In genomic region chr11:77785768-77786561, GRCm38 (mm10) we compare ENCODE assay signal across 8 mouse cellular contexts. TPM values are rescaled to one million over a fixed set of nuclear protein-coding genes. Genes with fewer than 3 reads are reported as not detected.
A peak's percentile ranks its signal among the peaks of the same experiment; 100 is the strongest.
DNase-seq lines count a peak whose midpoint lies in the region; ATAC-seq lines count a peak whose summit lies in the region.

No protein-coding gene starts in this region.

- whole genome bisulfite sequencing in midbrain, embryonic 10.5 days, result 62% methylated on average over 7 of the region's 7 CpGs
- 62% methylated on average over 7 of the region's 7 CpGs for WGBS in midbrain, embryonic 11.5 days
- 22% methylated on average over 7 of the region's 7 CpGs for WGBS in heart, embryonic 15.5 days

- peaks cover 21% of the 10 kb centered on the region for H3K36me3 ChIP-seq in midbrain, embryonic 10.5 days
- no peaks in the 10 kb centered on the region for H3K36me3 ChIP-seq in midbrain, embryonic 11.5 days (ENCODE audit: control insufficient read depth, insufficient read depth, low read length)
- no peaks in the 10 kb centered on the region for H3K36me3 ChIP-seq in heart, embryonic 15.5 days

- DNase-seq in midbrain, embryonic 10.5 days (ENCODE audit: low spot score), result no peak
- DNase-seq in midbrain, embryonic 11.5 days (ENCODE audit: low spot score, missing footprints), result no peak
- peak; percentile 71 for DNase-seq in cerebellum, adult 9-10 months
- DNase-seq in kidney, postnatal 25 days, result peak; percentile 78 to 93
- DNase-seq in gastrocnemius, postnatal 25 days, result no peak

- H3K27me3 ChIP-seq in midbrain, embryonic 10.5 days (ENCODE audit: low read depth, poor library complexity, severe bottlenecking), result no peaks in the 10 kb centered on the region
- H3K27me3 ChIP-seq in midbrain, embryonic 11.5 days (ENCODE audit: control insufficient read depth, insufficient read depth, low read length), result no peaks in the 10 kb centered on the region
- no peaks in the 10 kb centered on the region for H3K27me3 ChIP-seq in heart, embryonic 15.5 days

- no peaks in the 10 kb centered on the region for H3K9me3 ChIP-seq in midbrain, embryonic 10.5 days (replicated peaks)
- no peaks in the 10 kb centered on the region for H3K9me3 ChIP-seq in midbrain, embryonic 11.5 days (ENCODE audit: control insufficient read depth, low read length)
- H3K9me3 ChIP-seq in heart, embryonic 15.5 days (replicated peaks), result no peaks in the 10 kb centered on the region

- peak overlapping the region; percentile 74 for H3K27ac ChIP-seq in midbrain, embryonic 10.5 days (replicated peaks)
- no peak overlapping the region; the same call in 1 of the 2 replicates for H3K27ac ChIP-seq in midbrain, embryonic 11.5 days (ENCODE audit: low read depth, low read length)
- peak overlapping the region; percentile 93 for H3K27ac ChIP-seq in heart, embryonic 15.5 days

- no peak overlapping the region for H3K4me2 ChIP-seq in midbrain, embryonic 11.5 days
- peak overlapping the region; percentile 38 for H3K4me2 ChIP-seq in heart, embryonic 15.5 days

- H3K4me1 ChIP-seq in midbrain, embryonic 10.5 days, result peaks cover 52% of the 10 kb centered on the region
- peaks cover 16% of the 10 kb centered on the region for H3K4me1 ChIP-seq in midbrain, embryonic 11.5 days (ENCODE audit: control insufficient read depth, insufficient read depth, low read length)
- H3K4me1 ChIP-seq in heart, embryonic 15.5 days (replicated peaks), result peaks cover 70% of the 10 kb centered on the region

- no peak overlapping the region for H3K9ac ChIP-seq in midbrain, embryonic 11.5 days (ENCODE audit: low read length)
- peak overlapping the region; percentile 44 for H3K9ac ChIP-seq in heart, embryonic 15.5 days

- no peak overlapping the region for H3K4me3 ChIP-seq in midbrain, embryonic 10.5 days
- no peak overlapping the region for H3K4me3 ChIP-seq in midbrain, embryonic 11.5 days (ENCODE audit: low read depth, low read length)
- no peak overlapping the region for H3K4me3 ChIP-seq in heart, embryonic 15.5 days

- ATAC-seq in midbrain, embryonic 11.5 days (ENCODE audit: low FRiP score), result no peak
- peak; percentile 16 for ATAC-seq in heart, embryonic 15.5 days (replicated peaks; ENCODE audit: insufficient number of reproducible peaks, insufficient read depth, low FRiP score, low read depth)
- ATAC-seq in megakaryocyte, adult 5-6 weeks (ENCODE audit: poor library complexity, severe bottlenecking), result peak; percentile 77
- no peak for ATAC-seq in inflammation-experienced regulatory T-cells, adult 6 months

RNA-seq across cellular contexts. Expression of gene Gm10277, which starts 1.6 kb away (rescaled TPM):
- 1.4 and 1.5 TPM in 2 replicates for polyA plus RNA-seq in midbrain, embryonic 10.5 days (2016; fragmentation: Nextera tagmentation; extraction: Ambion mirVana)
- 0.65 and 0.79 TPM in 2 replicates for polyA plus RNA-seq in midbrain, embryonic 11.5 days (2014; fragmentation: Nextera tagmentation; extraction: Ambion mirVana)
- 0.93 and 1.4 TPM in 2 replicates for polyA plus RNA-seq in heart, embryonic 15.5 days (2015; fragmentation: Nextera tagmentation; extraction: Ambion mirVana)
- not detected in 2 replicates for total RNA-seq in megakaryocyte, adult 5-6 weeks (2015)
- total RNA-seq in megakaryocyte, adult 5-6 weeks (2017), result 0.40 TPM in 1 of 2 replicates, not detected in the other
- polyA plus RNA-seq in inflammation-experienced regulatory T-cells, adult 6 months (2017; shearing (Covaris generic)), result under 1 TPM in 2 of 3 experiments, not detected in 1; 0.15 to 0.58 TPM
- not detected for total RNA-seq in gastrocnemius, postnatal 25 days (2021)

RNA-seq across cellular contexts. Expression of gene Myo18a, which starts 22.9 kb away (rescaled TPM):
- polyA plus RNA-seq in midbrain, embryonic 10.5 days (2016; fragmentation: Nextera tagmentation; extraction: Ambion mirVana), result 24.6 and 38.7 TPM in 2 replicates
- polyA plus RNA-seq in midbrain, embryonic 11.5 days (2014; fragmentation: Nextera tagmentation; extraction: Ambion mirVana), result 22.6 and 23.8 TPM in 2 replicates
- polyA plus RNA-seq in heart, embryonic 15.5 days (2015; fragmentation: Nextera tagmentation; extraction: Ambion mirVana), result 107 and 109 TPM in 2 replicates
- 14.0 and 21.5 TPM in 2 replicates for total RNA-seq in megakaryocyte, adult 5-6 weeks (2015)
- 69.7 and 84.8 TPM in 2 replicates for total RNA-seq in megakaryocyte, adult 5-6 weeks (2017)
- polyA plus RNA-seq in inflammation-experienced regulatory T-cells, adult 6 months (2017; shearing (Covaris generic)), result 10 to 100 TPM; 23.8 to 27.3 (median 25.1) TPM
- 100 to 1,000 TPM; 329 to 377 TPM for total RNA-seq in gastrocnemius, postnatal 25 days (2021)

Comparison
In these comparisons a context has a peak if more than half of its experiments do, and no peak if none do; other contexts are left out.
1. DNase-seq: peak in cerebellum, adult 9-10 months (single experiment) and kidney, postnatal 25 days (2 of 2); none in midbrain, embryonic 10.5 days (single experiment), midbrain, embryonic 11.5 days (single experiment) and gastrocnemius, postnatal 25 days (single experiment).
2. ATAC-seq: peak in heart, embryonic 15.5 days (single experiment) and megakaryocyte, adult 5-6 weeks (single experiment); none in midbrain, embryonic 11.5 days (single experiment) and inflammation-experienced regulatory T-cells, adult 6 months (single experiment).